Mouse (Mus musculus) cerebellum, adult 8-10 months (tissue): ENCODE measurements around the gene T2.
"Not testable (repeated sequence)": the region's sequence is repeated elsewhere in the genome, so short reads cannot be mapped to it uniquely, and the experiment has no call there.

Experiments used
- DNase-seq: peaks from one replicate; pipeline ENCODE4 v3.0.0; 2022

T2 gene

DNA sequence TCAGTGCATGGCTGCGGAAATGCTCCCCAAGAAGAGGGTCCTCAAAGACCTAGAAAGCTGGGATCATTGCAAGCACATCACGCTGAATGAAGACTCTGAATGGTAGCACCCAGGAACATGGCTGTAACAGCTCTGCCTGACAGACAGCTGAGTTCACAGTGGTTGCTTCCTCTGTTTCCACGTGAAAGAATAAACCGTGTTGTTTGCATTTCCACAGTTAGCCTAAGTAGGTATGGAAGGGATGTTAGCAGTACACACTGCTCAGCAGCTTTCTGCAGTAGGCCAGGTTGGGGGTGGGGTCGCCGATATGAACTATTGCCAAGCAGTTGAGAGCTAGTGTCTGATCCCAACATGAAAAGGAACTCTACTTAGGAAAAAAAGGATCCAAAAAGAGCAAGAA is at the start of gene T2:
TSS of gene T2 (plus strand) at position 301 of the 400 bp plus-strand sequence.
- no peak for DNase-seq

DNA sequence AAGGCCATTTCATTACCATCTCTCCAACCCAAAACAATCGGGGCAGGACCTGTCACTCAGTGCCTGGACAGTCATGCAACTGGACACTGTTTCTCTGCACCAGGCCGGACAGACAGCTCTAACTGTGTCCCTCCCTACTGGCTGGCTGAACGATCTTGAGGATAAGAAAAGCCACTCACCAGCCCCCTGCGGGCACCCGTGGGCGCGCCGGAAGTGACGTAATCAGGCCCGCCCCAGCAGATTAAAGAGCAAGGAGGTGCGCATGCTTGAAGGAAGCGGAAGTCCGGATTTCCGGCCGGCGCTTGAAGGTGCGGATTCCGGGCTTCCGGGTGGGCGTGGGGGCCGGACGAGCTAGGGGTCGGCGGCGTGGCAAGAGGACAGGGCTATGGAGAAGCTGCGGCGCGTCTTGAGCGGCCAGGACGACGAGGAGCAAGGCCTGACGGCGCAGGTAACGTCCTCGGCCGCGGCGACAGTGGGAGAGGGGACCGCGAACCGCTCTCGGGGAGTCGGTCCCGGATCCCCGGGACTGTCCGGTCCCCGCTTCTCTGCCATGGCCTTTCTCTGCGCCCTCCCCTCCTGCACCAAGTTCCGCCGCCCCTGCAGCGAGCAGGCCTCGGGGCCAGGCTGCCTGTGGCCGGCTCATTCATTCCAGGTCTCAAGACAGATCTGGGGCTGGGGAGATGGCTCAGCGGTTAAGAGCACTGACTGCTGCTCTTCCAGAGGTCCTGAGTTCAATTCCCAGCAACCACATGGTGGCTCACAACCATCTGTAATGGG is 44.8 kb upstream of the T2 start, which contains the start of gene Sft2d1:
TSS of gene Sft2d1 (plus strand) at position 265 of the 777 bp plus-strand sequence.
- peak; percentile 97 for DNase-seq

DNA sequence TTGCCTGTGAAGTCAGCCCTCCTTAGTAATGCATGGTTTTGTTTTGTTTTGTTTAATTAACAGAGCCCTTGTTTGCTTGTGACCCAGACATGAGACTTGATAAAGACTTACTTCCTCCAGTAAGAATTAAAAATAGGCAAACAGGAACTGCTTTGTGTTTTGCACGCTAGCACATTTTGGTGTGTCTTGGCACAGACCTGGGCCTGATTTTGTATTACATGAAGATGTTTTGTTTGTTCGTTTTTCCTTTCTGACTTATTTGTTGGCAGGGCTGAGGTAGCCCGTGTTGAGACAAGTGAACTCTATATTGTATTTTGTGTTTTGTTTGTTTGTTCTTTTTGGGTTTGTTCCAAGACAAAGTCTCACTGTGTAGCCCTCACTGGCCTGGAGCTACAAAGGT is 44.0 kb upstream of the T2 start:
- DNase-seq: no peak

GRCm38 (mm10) chr17:8313976-8314375 is 41.8 kb upstream of the T2 start:
- no peak for DNase-seq

- DNase-seq: no peak
These were observed 39.5 kb upstream of the T2 start for GRCm38 (mm10) chr17:8316251-8316650.

DNA sequence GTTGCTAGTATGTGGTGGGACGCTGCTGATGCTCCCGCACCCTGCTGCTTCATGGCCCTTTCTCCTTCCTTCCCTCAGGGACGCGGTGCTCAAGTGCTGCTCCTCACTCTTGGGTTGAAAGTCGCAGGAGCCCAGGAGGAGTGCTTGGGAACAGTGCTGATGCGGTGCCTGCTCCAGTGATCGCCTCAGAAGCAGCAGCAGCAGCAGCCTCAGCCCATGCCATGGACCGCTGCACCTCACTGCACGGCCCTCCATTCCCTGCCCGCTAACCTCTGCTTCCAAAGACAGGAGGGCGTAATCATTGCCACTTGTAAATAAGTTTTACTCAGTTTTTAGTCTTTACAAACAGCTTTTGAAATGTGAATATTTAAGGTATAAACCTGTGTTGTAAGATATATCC is 28.9 kb upstream of the T2 start:
- DNase-seq: not testable (repeated sequence)

GRCm38 (mm10) chr17:8328511-8329174 is 27.1 kb upstream of the T2 start:
- no peak for DNase-seq

GRCm38 (mm10) chr17:8330602-8331001 is 25.2 kb upstream of the T2 start:
- no peak for DNase-seq

GRCm38 (mm10) chr17:8337159-8337558 is 18.6 kb upstream of the T2 start, which contains the start of gene Prr18:
TSS of gene Prr18 (plus strand) at chr17:8337459.
- DNase-seq: not testable (repeated sequence)

GRCm38 (mm10) chr17:8339666-8340374 is 16.0 kb upstream of the T2 start:
- peak; percentile 13 for DNase-seq

GRCm38 (mm10) chr17:8340407-8341359 is 15.1 kb upstream of the T2 start:
- DNase-seq: peak; percentile 40

DNA sequence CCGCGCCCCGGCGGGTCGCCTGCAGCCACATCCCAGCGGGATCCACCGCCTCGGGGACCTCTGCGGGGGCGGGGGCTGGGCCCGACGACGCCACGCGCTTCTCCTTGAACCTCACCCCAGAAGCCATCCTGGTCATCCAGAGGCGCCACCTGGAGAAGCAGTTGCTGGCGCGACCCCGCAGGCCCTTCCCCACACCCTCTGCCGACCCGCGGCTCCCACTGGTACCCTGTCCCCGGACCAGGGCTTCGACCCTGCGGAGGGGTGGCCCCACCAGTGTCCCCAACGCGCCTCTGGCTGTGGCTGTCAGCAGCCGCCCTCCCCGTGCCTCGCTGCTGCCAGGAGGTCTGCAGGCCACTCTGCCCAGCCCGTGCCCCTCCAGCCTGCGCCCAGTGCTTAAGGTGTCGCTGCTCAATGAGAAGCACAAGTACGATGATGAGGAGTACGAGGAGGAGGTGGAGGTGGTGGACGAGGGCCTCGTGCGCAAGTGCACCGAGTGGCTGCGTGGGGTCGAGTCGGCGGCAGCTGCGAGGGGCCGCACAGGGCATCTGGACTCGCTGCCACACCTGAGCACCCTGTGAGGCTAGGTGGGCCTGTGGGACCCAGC is 14.3 kb upstream of the T2 start:
- DNase-seq: peak; percentile 25

GRCm38 (mm10) chr17:8342706-8343105 is 13.1 kb upstream of the T2 start:
- DNase-seq: no peak

GRCm38 (mm10) chr17:8343416-8343815 is 12.4 kb upstream of the T2 start:
- DNase-seq: no peak

DNA sequence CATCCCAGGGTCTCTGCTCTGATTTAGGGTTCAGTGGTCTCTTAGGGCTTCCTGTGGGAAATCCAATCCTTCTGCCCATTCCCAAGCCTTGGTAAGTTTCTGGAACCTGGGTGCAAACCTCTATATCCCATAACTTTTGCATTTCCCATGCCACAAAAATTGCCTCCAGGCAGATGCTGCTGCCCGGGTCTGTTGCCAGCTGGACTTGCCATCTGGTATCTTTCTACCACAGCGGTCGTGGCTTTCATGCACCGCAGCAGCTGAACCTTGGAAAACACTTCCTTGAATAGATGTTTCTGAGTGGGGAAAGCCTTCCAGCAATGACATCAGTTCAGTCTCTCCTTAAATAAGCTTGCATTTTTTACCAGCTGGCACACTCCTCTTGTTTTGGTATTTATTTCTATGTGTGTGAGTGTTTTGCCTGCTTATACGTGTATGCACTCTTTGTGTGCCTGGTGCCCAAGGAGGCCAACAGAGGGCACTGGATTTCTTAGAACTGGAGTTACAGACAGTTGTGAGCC is 8.0 kb upstream of the T2 start:
- DNase-seq: no peak

GRCm38 (mm10) chr17:8348941-8349340 is 6.9 kb upstream of the T2 start:
- DNase-seq: no peak

GRCm38 (mm10) chr17:8351088-8351487 is 4.7 kb upstream of the T2 start:
- no peak for DNase-seq

- DNase-seq: no peak
These were observed 1.7 kb downstream of the T2 start for GRCm38 (mm10) chr17:8357498-8357897.

GRCm38 (mm10) chr17:8360876-8361275 is 5.1 kb downstream of the T2 start:
- no peak for DNase-seq

GRCm38 (mm10) chr17:8361281-8362103 is 5.7 kb downstream of the T2 start:
- DNase-seq: no peak
